Mouse (Mus musculus): ENCODE data around the gene Exoc4. TPM values are rescaled to one million over a fixed set of nuclear protein-coding genes. Genes with fewer than 3 reads are reported as not detected.

The Exoc4 gene
- polyA plus RNA-seq, 1 experiment = 23.0 TPM

- Histone ChIP-seq H3K27me3 (ENCODE audit: control insufficient read depth, insufficient read depth, low read length) (no peaks in the 10 kb centered on the region), H3K4me1 (ENCODE audit: control insufficient read depth, insufficient read depth, low read length) (0 out of 2 replicates have a peak, but pooled peaks cover 3% of the 10 kb centered on the region), H3K27ac (ENCODE audit: insufficient read depth, low read length) (no peak overlapping the region), H3K4me3 (replicated peaks; ENCODE audit: insufficient read depth, low read depth, low read length) (no peak overlapping the region)
- 6% methylated on average over 2 of the region's 2 CpGs for WGBS
- peak; percentile 18 to 64 for DNase-seq
- TF ChIP-seq POLR2A (IDR thresholded peaks at IDR 0.05; ENCODE audit: borderline replicate concordance, insufficient read depth, low read length) (no peak), CTCF (IDR thresholded peaks at IDR 0.05; ENCODE audit: borderline replicate concordance, insufficient read depth, low read depth, low read length) (no peak)
Observed at GRCm38 (mm10) chr6:33308646-33309045, 59.8 kb downstream of the Exoc4 start.

GRCm38 (mm10) chr6:33310486-33310885 is 61.6 kb downstream of the Exoc4 start:
- peak in 1 of 2 experiments; percentile 50 for DNase-seq
- Histone ChIP-seq H3K4me1 (ENCODE audit: control insufficient read depth, insufficient read depth, low read length) (0 out of 2 replicates have a peak, but pooled peaks cover 3% of the 10 kb centered on the region), H3K27ac (ENCODE audit: insufficient read depth, low read length) (no peak overlapping the region), H3K4me3 (replicated peaks; ENCODE audit: insufficient read depth, low read depth, low read length) (no peak overlapping the region), H3K27me3 (ENCODE audit: control insufficient read depth, insufficient read depth, low read length) (no peaks in the 10 kb centered on the region)
- TF ChIP-seq CTCF (IDR thresholded peaks at IDR 0.05; ENCODE audit: borderline replicate concordance, insufficient read depth, low read depth, low read length) (no peak), POLR2A (IDR thresholded peaks at IDR 0.05; ENCODE audit: borderline replicate concordance, insufficient read depth, low read length) (no peak)
- 67% methylated on average over 1 of the region's 1 CpGs for WGBS

GRCm38 (mm10) chr6:33322849-33323248 is 74.0 kb downstream of the Exoc4 start:
- no peaks in the 10 kb centered on the region for H3K27me3 ChIP-seq (ENCODE audit: control insufficient read depth, insufficient read depth, low read length)
- no peak overlapping the region for H3K27ac ChIP-seq (ENCODE audit: insufficient read depth, low read length)
- no peak overlapping the region for H3K4me3 ChIP-seq (replicated peaks; ENCODE audit: insufficient read depth, low read depth, low read length)
- WGBS = 91% methylated on average over 3 of the region's 3 CpGs
- H3K4me1 ChIP-seq (ENCODE audit: control insufficient read depth, insufficient read depth, low read length) = no peaks in the 10 kb centered on the region
- no peak for DNase-seq
- TF ChIP-seq CTCF (IDR thresholded peaks at IDR 0.05; ENCODE audit: borderline replicate concordance, insufficient read depth, low read depth, low read length) = peak; percentile 10; the same call in 1 of the 2 replicates
- no peak for TF ChIP-seq POLR2A (IDR thresholded peaks at IDR 0.05; ENCODE audit: borderline replicate concordance, insufficient read depth, low read length)

- DNase-seq = no peak
- WGBS = 89% methylated on average over 4 of the region's 4 CpGs
- TF ChIP-seq POLR2A (IDR thresholded peaks at IDR 0.05; ENCODE audit: borderline replicate concordance, insufficient read depth, low read length) = no peak
- no peak for TF ChIP-seq CTCF (IDR thresholded peaks at IDR 0.05; ENCODE audit: borderline replicate concordance, insufficient read depth, low read depth, low read length)
- Histone ChIP-seq H3K27ac (ENCODE audit: insufficient read depth, low read length) (no peak overlapping the region), H3K4me3 (replicated peaks; ENCODE audit: insufficient read depth, low read depth, low read length) (no peak overlapping the region), H3K27me3 (ENCODE audit: control insufficient read depth, insufficient read depth, low read length) (no peaks in the 10 kb centered on the region), H3K4me1 (ENCODE audit: control insufficient read depth, insufficient read depth, low read length) (no peaks in the 10 kb centered on the region)
Observed at GRCm38 (mm10) chr6:33323386-33323785, 74.5 kb downstream of the Exoc4 start.

- Histone ChIP-seq H3K4me3 (replicated peaks; ENCODE audit: insufficient read depth, low read depth, low read length) (no peak overlapping the region), H3K27ac (ENCODE audit: insufficient read depth, low read length) (no peak overlapping the region), H3K27me3 (ENCODE audit: control insufficient read depth, insufficient read depth, low read length) (no peaks in the 10 kb centered on the region), H3K4me1 (ENCODE audit: control insufficient read depth, insufficient read depth, low read length) (no peaks in the 10 kb centered on the region)
- no peak for TF ChIP-seq CTCF (IDR thresholded peaks at IDR 0.05; ENCODE audit: borderline replicate concordance, insufficient read depth, low read depth, low read length)
- TF ChIP-seq POLR2A (IDR thresholded peaks at IDR 0.05; ENCODE audit: borderline replicate concordance, insufficient read depth, low read length) = no peak
- no peak for DNase-seq
- WGBS = 75% methylated on average over 1 of the region's 1 CpGs
Observed at GRCm38 (mm10) chr6:33328326-33328725, 79.4 kb downstream of the Exoc4 start.

GRCm38 (mm10) chr6:33347088-33347775 is 98.3 kb downstream of the Exoc4 start:
- Histone ChIP-seq H3K27ac (ENCODE audit: insufficient read depth, low read length) (no peak overlapping the region), H3K4me3 (replicated peaks; ENCODE audit: insufficient read depth, low read depth, low read length) (no peak overlapping the region), H3K27me3 (ENCODE audit: control insufficient read depth, insufficient read depth, low read length) (no peaks in the 10 kb centered on the region), H3K4me1 (ENCODE audit: control insufficient read depth, insufficient read depth, low read length) (no peaks in the 10 kb centered on the region)
- WGBS = 16% methylated on average over 1 of the region's 1 CpGs
- TF ChIP-seq CTCF (IDR thresholded peaks at IDR 0.05; ENCODE audit: borderline replicate concordance, insufficient read depth, low read depth, low read length) = no peak
- no peak for TF ChIP-seq POLR2A (IDR thresholded peaks at IDR 0.05; ENCODE audit: borderline replicate concordance, insufficient read depth, low read length)
- DNase-seq = no peak

- H3K4me1 ChIP-seq (ENCODE audit: control insufficient read depth, insufficient read depth, low read length) = no peaks in the 10 kb centered on the region; the same call in 1 of the 2 replicates
- DNase-seq = no peak
- H3K27me3 ChIP-seq (ENCODE audit: control insufficient read depth, insufficient read depth, low read length) = no peaks in the 10 kb centered on the region
- 46% methylated on average over 6 of the region's 6 CpGs for WGBS
- H3K27ac ChIP-seq (ENCODE audit: insufficient read depth, low read length) = no peak overlapping the region
- TF ChIP-seq POLR2A (IDR thresholded peaks at IDR 0.05; ENCODE audit: borderline replicate concordance, insufficient read depth, low read length) = no peak
- TF ChIP-seq CTCF (IDR thresholded peaks at IDR 0.05; ENCODE audit: borderline replicate concordance, insufficient read depth, low read depth, low read length) = no peak
- H3K4me3 ChIP-seq (replicated peaks; ENCODE audit: insufficient read depth, low read depth, low read length) = no peak overlapping the region
Observed at GRCm38 (mm10) chr6:33361613-33362012, 112.7 kb downstream of the Exoc4 start.

- H3K27me3 ChIP-seq (ENCODE audit: control insufficient read depth, insufficient read depth, low read length) = no peaks in the 10 kb centered on the region
- 78% methylated on average over 3 of the region's 3 CpGs for WGBS
- no peak overlapping the region for H3K4me3 ChIP-seq (replicated peaks; ENCODE audit: insufficient read depth, low read depth, low read length)
- TF ChIP-seq POLR2A (IDR thresholded peaks at IDR 0.05; ENCODE audit: borderline replicate concordance, insufficient read depth, low read length) = no peak
- no peak for TF ChIP-seq CTCF (IDR thresholded peaks at IDR 0.05; ENCODE audit: borderline replicate concordance, insufficient read depth, low read depth, low read length)
- DNase-seq = no peak
- no peaks in the 10 kb centered on the region for H3K4me1 ChIP-seq (ENCODE audit: control insufficient read depth, insufficient read depth, low read length)
- no peak overlapping the region for H3K27ac ChIP-seq (ENCODE audit: insufficient read depth, low read length)
Observed at GRCm38 (mm10) chr6:33380517-33380916, 131.6 kb downstream of the Exoc4 start.
